Mouse (Mus musculus): Measurements from ENCODE around the gene Pxdc1. TPM values are rescaled to one million over a fixed set of nuclear protein-coding genes. Genes with fewer than 3 reads are reported as not detected.

Pxdc1 gene
- total and polyA plus RNA-seq, 3 experiments, result not detected

GRCm38 (mm10) chr13:34596797-34597196 lies 56.5 kb downstream of the Pxdc1 start:
- no peaks in the 10 kb centered on the region for H3K4me1 ChIP-seq (ENCODE audit: control insufficient read depth in 1 of 2, insufficient read depth in 2 of 2, low read length in 2 of 2)
- TF ChIP-seq SIN3A (IDR thresholded peaks at IDR 0.05; ENCODE audit: low read length), result no peak
- no peak for TF ChIP-seq EP300 (IDR thresholded peaks at IDR 0.05; ENCODE audit: low read depth in 1 of 2, low read length in 2 of 2)
- TF ChIP-seq RAD21 (IDR thresholded peaks at IDR 0.05; ENCODE audit: low read depth, low read length), result no peak
- TF ChIP-seq NELFE (IDR thresholded peaks at IDR 0.05; ENCODE audit: low read depth, low read length), result no peak
- no peak for TF ChIP-seq NRF1 (IDR thresholded peaks at IDR 0.05; ENCODE audit: insufficient read depth, low read depth, low read length, poor library complexity, severe bottlenecking)
- TF ChIP-seq GABPA (IDR thresholded peaks at IDR 0.05; ENCODE audit: low read depth, low read length), result no peak
- TF ChIP-seq MYC (IDR thresholded peaks at IDR 0.05; ENCODE audit: low read depth, low read length), result no peak
- TF ChIP-seq HCFC1 (IDR thresholded peaks at IDR 0.05; ENCODE audit: low read depth, low read length), result no peak
- no peak for TF ChIP-seq RCOR1 (IDR thresholded peaks at IDR 0.05; ENCODE audit: low read depth, low read length)
- TF ChIP-seq E2F4 (IDR thresholded peaks at IDR 0.05; ENCODE audit: borderline replicate concordance, low read depth, low read length), result no peak
- no peak for TF ChIP-seq CTCF (IDR thresholded peaks at IDR 0.05 in 2 of 3, conservative IDR thresholded peaks at IDR 0.05 in 1 of 3; ENCODE audit: control insufficient read depth in 1 of 3, insufficient read depth in 1 of 3, low read depth in 2 of 3, low read length in 3 of 3, poor library complexity in 1 of 3, severe bottlenecking in 1 of 3)
- TF ChIP-seq TBP (IDR thresholded peaks at IDR 0.05; ENCODE audit: low read depth, low read length), result no peak
- no peak for TF ChIP-seq ZKSCAN1 (IDR thresholded peaks at IDR 0.05; ENCODE audit: low read depth, low read length)

More at GRCm38 (mm10) chr13:34596797-34597196, 56.5 kb downstream of the Pxdc1 start:
- Histone ChIP-seq H3K36me3 (ENCODE audit: control insufficient read depth in 1 of 2, insufficient read depth in 2 of 2, low read length in 2 of 2) (no peaks in the 10 kb centered on the region), H3K79me2 (ENCODE audit: control insufficient read depth, insufficient read depth, low read length, poor library complexity) (no peaks in the 10 kb centered on the region), H3K27ac (ENCODE audit: control insufficient read depth, low read depth, low read length) (no peak overlapping the region), H3K9ac (ENCODE audit: control insufficient read depth, low read depth, low read length, poor library complexity, severe bottlenecking) (no peak overlapping the region), H3K9me3 (replicated peaks; ENCODE audit: insufficient read depth, low read length) (no peaks in the 10 kb centered on the region), H3K27me3 (ENCODE audit: control insufficient read depth in 1 of 2, insufficient read depth in 2 of 2, low read length in 2 of 2) (peaks cover 0 to 5% of the 10 kb centered on the region in 2 experiments; a peak in 3 of 4 replicates), H3K4me3 (ENCODE audit: control insufficient read depth in 1 of 2, insufficient read depth in 1 of 2, low read depth in 2 of 2, low read length in 2 of 2) (no peak overlapping the region)
- DNase-seq (ENCODE audit: low read depth, low spot score), result no peak

Other genes with a start within 250 kb of the Pxdc1 start
- not detected in 2 replicates for gene Fam50b, start 81.4 kb upstream of the Pxdc1 start, total RNA-seq (2012; rRNA removed)
- not detected for gene Fam50b, start 81.4 kb upstream of the Pxdc1 start, polyA plus RNA-seq (2012; ENCODE audit: insufficient read depth in 1 of 2, insufficient read length in 2 of 2, low read depth in 1 of 2, low replicate concordance in 2 of 2, missing spikeins in 1 of 2)
- 66.6 and 74.9 TPM in 2 replicates for gene Prpf4b, start 221.8 kb upstream of the Pxdc1 start, total RNA-seq (2012; rRNA removed)
- gene Prpf4b, start 221.8 kb upstream of the Pxdc1 start, polyA plus RNA-seq (2012; ENCODE audit: insufficient read depth in 1 of 2, insufficient read length in 2 of 2, low read depth in 1 of 2, low replicate concordance in 2 of 2, missing spikeins in 1 of 2), result 10 to 100 TPM in 1 of 2 experiments, not detected in 1; 88.6 TPM